Mouse (Mus musculus) embryonic facial prominence, embryonic 11.5 days (tissue): ENCODE data around the gene Slc17a3. TPM values are rescaled to one million over a fixed set of nuclear protein-coding genes. Genes with fewer than 3 reads are reported as not detected.

Experiments
- ATAC-seq: fragments of 200-750 bp; cut with Nextera tagmentation; replicated peaks from 2 replicates; pipeline ENCODE4 v1.8.0; 2017; ENCODE audit warnings: low read depth; ENCODE audit not compliant: insufficient number of reproducible peaks, low FRiP score, low TSS enrichment
- DNase-seq: peaks from one replicate; pipeline ENCODE4 v3.0.0-alpha.2; 2015; ENCODE audit warnings: low spot score
- H3K27ac ChIP-seq: fragments of 300-500 bp; sonication (generic); replicated peaks from 2 replicates; pipeline ENCODE4 v1.5.1; 2014; ENCODE audit warnings: mild to moderate bottlenecking, low read depth, low read length, control low read depth
- H3K27me3 ChIP-seq: fragments of 300-500 bp; sonication (generic); 2 replicates; pipeline ENCODE4 v1.6.1; 2014; ENCODE audit warnings: mild to moderate bottlenecking, low read length, moderate library complexity, mixed read lengths; ENCODE audit not compliant: control insufficient read depth, insufficient read depth
- H3K36me3 ChIP-seq: fragments of 300-500 bp; sonication (generic); replicated peaks from 2 replicates; pipeline ENCODE4 v1.6.1; 2014; ENCODE audit warnings: low read depth, mild to moderate bottlenecking, low read length, moderate library complexity, mixed read lengths; ENCODE audit not compliant: control insufficient read depth, insufficient read depth
- H3K4me1 ChIP-seq: fragments of 300-500 bp; sonication (generic); 2 replicates; pipeline ENCODE4 v1.6.1; 2014; ENCODE audit warnings: low read length, mixed read lengths; ENCODE audit not compliant: control insufficient read depth, insufficient read depth
- H3K4me2 ChIP-seq: fragments of 300-500 bp; sonication (generic); 2 replicates; pipeline ENCODE4 v1.6.1; 2014; ENCODE audit warnings: low read depth, mild to moderate bottlenecking, control low read depth, low read length, moderate library complexity
- H3K4me3 ChIP-seq: fragments of 300-500 bp; sonication (generic); 2 replicates; pipeline ENCODE4 v1.5.1; 2014; ENCODE audit warnings: low read depth, low read length, control low read depth
- H3K9ac ChIP-seq: fragments of 300-500 bp; sonication (generic); replicated peaks from 2 replicates; pipeline ENCODE4 v1.6.1; 2014; ENCODE audit warnings: mild to moderate bottlenecking, control low read depth, low read length
- H3K9me3 ChIP-seq: fragments of 300-500 bp; sonication (generic); replicated peaks from 2 replicates; pipeline ENCODE4 v1.6.1; 2016; ENCODE audit warnings: mild to moderate bottlenecking, low read length, inconsistent platforms, mixed read lengths; ENCODE audit not compliant: control insufficient read depth
- WGBS: fragments of 180-500 bp; shearing (Covaris S2); extraction: QIAGEN DNeasy Blood & Tissue Kit; methylation state at CpG from one replicate; pipeline ENCODE4 v1.1.7; 2014; 5-methylcytosine and 5-hydroxymethylcytosine counted together
- polyA plus RNA-seq: library from polyadenylated mRNA; unstranded; fragments of >200 nt; fragmentation: Nextera tagmentation; extraction: Ambion mirVana; gene quantifications from 2 replicates; pipeline ENCODE4 v1.2.1, GENCODE M21; 2014

Gene Slc17a3
- polyA plus RNA-seq, 1 experiment from 2014 or later, result not detected

DNA sequence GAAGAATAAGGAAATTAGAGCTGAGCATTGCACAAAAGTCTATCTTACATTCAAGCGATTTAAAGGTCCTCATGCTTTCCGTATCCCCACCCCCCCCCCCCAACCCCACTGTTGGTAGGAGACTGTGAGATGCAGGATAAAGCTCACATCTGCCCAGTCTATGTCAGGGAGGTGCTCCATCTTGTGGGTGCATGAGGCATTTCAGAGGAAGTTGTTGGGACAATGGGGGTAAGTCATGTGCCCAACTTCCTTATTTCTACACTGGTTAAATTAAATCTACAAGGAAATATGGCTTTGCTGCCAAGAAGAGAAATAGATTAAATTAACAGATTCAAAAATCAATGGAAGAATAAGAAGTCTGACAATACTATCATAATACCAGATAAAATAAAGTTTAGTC, 46.3 kb downstream of the Slc17a3 start:
- H3K27me3 ChIP-seq, result no peaks in the 10 kb centered on the region
- DNase-seq (peak; percentile 38), ATAC-seq (no peak)
- no peak overlapping the region for H3K4me3 ChIP-seq
- H3K4me2 ChIP-seq, result no peak overlapping the region
- no peak overlapping the region for H3K27ac ChIP-seq
- H3K4me1 ChIP-seq, result no peaks in the 10 kb centered on the region; the same call in 1 of the 2 replicates
- 43% methylated on average over 2 of the region's 2 CpGs for WGBS
- H3K9ac ChIP-seq, result no peak overlapping the region
- H3K9me3 ChIP-seq, result no peaks in the 10 kb centered on the region
- no peaks in the 10 kb centered on the region for H3K36me3 ChIP-seq

GRCm38 (mm10) chr13:23887026-23887725, 47.9 kb downstream of the Slc17a3 start:
- H3K9me3 ChIP-seq, result no peaks in the 10 kb centered on the region
- no peak overlapping the region for H3K4me2 ChIP-seq
- no peaks in the 10 kb centered on the region; the same call in 1 of the 2 replicates for H3K4me1 ChIP-seq
- no peak overlapping the region for H3K27ac ChIP-seq
- WGBS, result 74% methylated on average over 3 of the region's 3 CpGs
- no peak for DNase-seq
- H3K27me3 ChIP-seq, result no peaks in the 10 kb centered on the region
- no peak overlapping the region for H3K4me3 ChIP-seq
- no peak overlapping the region for H3K9ac ChIP-seq
- no peak for ATAC-seq
- no peaks in the 10 kb centered on the region for H3K36me3 ChIP-seq

- H3K9me3 ChIP-seq, result no peaks in the 10 kb centered on the region
- no peak overlapping the region for H3K27ac ChIP-seq
- H3K4me1 ChIP-seq, result no peaks in the 10 kb centered on the region; the same call in 1 of the 2 replicates
- no peak for ATAC-seq
- WGBS, result 38% methylated on average over 6 of the region's 6 CpGs
- H3K4me2 ChIP-seq, result no peak overlapping the region
- H3K27me3 ChIP-seq, result no peaks in the 10 kb centered on the region
- H3K4me3 ChIP-seq, result no peak overlapping the region
- no peaks in the 10 kb centered on the region for H3K36me3 ChIP-seq
- no peak for DNase-seq
- H3K9ac ChIP-seq, result no peak overlapping the region
Measured at GRCm38 (mm10) chr13:23889011-23889605, 49.9 kb downstream of the Slc17a3 start.

DNA sequence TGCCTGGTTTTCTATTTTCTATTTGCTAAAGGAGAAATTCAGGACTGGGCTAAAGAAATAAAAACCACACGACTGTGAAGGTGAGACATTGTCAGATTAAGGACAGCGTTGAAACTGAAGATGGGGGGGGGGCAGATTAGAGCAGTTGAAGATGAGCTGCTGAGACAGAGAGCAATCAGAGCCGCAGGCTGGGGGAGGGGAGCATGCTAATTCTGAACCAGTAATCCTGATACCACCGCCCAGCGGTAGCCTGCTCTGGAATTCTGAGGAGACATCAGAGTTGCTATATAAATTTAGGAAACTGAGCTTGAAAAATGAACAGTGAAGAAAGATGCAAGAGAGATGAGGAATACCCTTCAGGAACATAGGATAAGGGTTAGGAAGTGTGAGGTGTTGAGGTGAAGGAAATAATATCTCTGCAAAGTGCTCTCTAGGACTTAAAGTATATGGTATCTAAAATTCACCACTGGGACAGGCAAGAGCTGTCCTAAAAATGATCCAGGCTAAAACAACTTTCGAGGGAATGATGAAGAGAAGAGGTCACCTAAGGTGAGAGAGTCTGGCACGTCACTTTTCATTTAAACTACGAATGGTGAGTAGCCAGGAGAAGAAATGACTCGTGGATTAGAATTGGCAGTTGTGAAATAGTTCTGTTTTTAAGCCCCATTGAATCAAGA, 53.5 kb downstream of the Slc17a3 start:
- H3K36me3 ChIP-seq, result no peaks in the 10 kb centered on the region
- no peaks in the 10 kb centered on the region for H3K9me3 ChIP-seq
- no peak overlapping the region for H3K4me2 ChIP-seq
- 26% methylated on average over 9 of the region's 9 CpGs for WGBS
- H3K27me3 ChIP-seq, result no peaks in the 10 kb centered on the region
- no peak overlapping the region for H3K4me3 ChIP-seq
- no peak overlapping the region for H3K27ac ChIP-seq
- H3K4me1 ChIP-seq, result no peaks in the 10 kb centered on the region; the same call in 1 of the 2 replicates
- no peak overlapping the region for H3K9ac ChIP-seq
- no peak for DNase-seq
- no peak for ATAC-seq

DNA sequence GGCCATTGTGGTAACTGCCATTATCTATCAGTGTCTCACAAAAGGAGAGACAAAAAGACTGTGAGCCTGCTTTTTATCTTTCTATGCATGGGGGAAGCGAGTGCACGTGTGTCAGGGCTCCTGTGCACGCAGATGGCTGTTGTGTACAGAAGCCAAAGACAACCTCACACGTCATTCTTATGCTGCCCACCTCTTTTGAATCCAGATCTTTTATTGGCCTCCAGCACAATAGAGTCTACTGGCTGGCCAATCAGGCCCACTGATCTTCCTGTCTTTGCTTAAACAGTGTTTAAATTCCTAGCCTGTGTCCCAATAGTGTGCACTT, 54.0 kb downstream of the Slc17a3 start:
- Histone ChIP-seq H3K9me3 (no peaks in the 10 kb centered on the region), H3K4me1 (no peaks in the 10 kb centered on the region; the same call in 1 of the 2 replicates), H3K27me3 (no peaks in the 10 kb centered on the region), H3K27ac (no peak overlapping the region), H3K4me3 (no peak overlapping the region), H3K9ac (no peak overlapping the region), H3K36me3 (no peaks in the 10 kb centered on the region), H3K4me2 (no peak overlapping the region)
- ATAC-seq, result 0 out of 2 replicates have a peak, but pooled peaks have one; percentile 29
- whole genome bisulfite sequencing, result 54% methylated on average over 4 of the region's 4 CpGs
- DNase-seq, result no peak

GRCm38 (mm10) chr13:23898242-23898641, 59.0 kb downstream of the Slc17a3 start:
- H3K36me3 ChIP-seq, result no peaks in the 10 kb centered on the region
- H3K9ac ChIP-seq, result no peak overlapping the region
- WGBS, result 52% methylated on average over 6 of the region's 6 CpGs
- no peaks in the 10 kb centered on the region for H3K4me1 ChIP-seq
- no peak overlapping the region for H3K4me2 ChIP-seq
- DNase-seq (no peak), ATAC-seq (no peak)
- H3K27me3 ChIP-seq, result no peaks in the 10 kb centered on the region
- H3K27ac ChIP-seq, result no peak overlapping the region
- H3K9me3 ChIP-seq, result no peaks in the 10 kb centered on the region
- no peak overlapping the region for H3K4me3 ChIP-seq

- H3K4me1 ChIP-seq, result no peaks in the 10 kb centered on the region
- H3K9me3 ChIP-seq, result no peaks in the 10 kb centered on the region
- H3K9ac ChIP-seq, result no peak overlapping the region
- no peak overlapping the region for H3K27ac ChIP-seq
- no peak overlapping the region for H3K4me3 ChIP-seq
- no peak for DNase-seq
- no peaks in the 10 kb centered on the region for H3K36me3 ChIP-seq
- no peak overlapping the region for H3K4me2 ChIP-seq
- ATAC-seq, result no peak
- H3K27me3 ChIP-seq, result no peaks in the 10 kb centered on the region
- 95% methylated on average over 5 of the region's 5 CpGs for WGBS
Measured at GRCm38 (mm10) chr13:23906906-23907305, 67.7 kb downstream of the Slc17a3 start.

GRCm38 (mm10) chr13:23910121-23910520, 70.9 kb downstream of the Slc17a3 start:
- DNase-seq (no peak), ATAC-seq (no peak)
- Histone ChIP-seq H3K4me2 (no peak overlapping the region), H3K4me3 (no peak overlapping the region), H3K9ac (no peak overlapping the region), H3K27me3 (no peaks in the 10 kb centered on the region), H3K4me1 (no peaks in the 10 kb centered on the region), H3K27ac (no peak overlapping the region), H3K9me3 (no peaks in the 10 kb centered on the region), H3K36me3 (no peaks in the 10 kb centered on the region)
- WGBS, result 61% methylated on average over 5 of the region's 5 CpGs
